Mouse (Mus musculus): ENCODE measurements around the gene Grm2. TPM values are rescaled to one million over a fixed set of nuclear protein-coding genes. Genes with fewer than 3 reads are reported as not detected.
"Not testable (repeated sequence)": the region's sequence is repeated elsewhere in the genome, so short reads cannot be mapped to it uniquely, and the experiment has no call there.

Gene Grm2
- total RNA-seq, 2 experiments from 2014 or later = 76.8 to 82.2 TPM

- peak; percentile 84 to 88 for DNase-seq (ENCODE audit: low spot score in 2 of 2)
- TF ChIP-seq CTCF (conservative IDR thresholded peaks at IDR 0.05) = peak; percentile 94
Measured at GRCm38 (mm10) chr9:106643128-106643527, 12.8 kb downstream of the Grm2 start.

GRCm38 (mm10) chr9:106641346-106641745, 14.5 kb downstream of the Grm2 start:
- no peak for TF ChIP-seq CTCF (conservative IDR thresholded peaks at IDR 0.05)
- Histone ChIP-seq H3K27ac (no peak overlapping the region), H3K4me3 (no peak overlapping the region)
- no peak for DNase-seq (ENCODE audit: low spot score in 2 of 2)

More at GRCm38 (mm10) chr9:106643128-106643527, 12.8 kb downstream of the Grm2 start:
- Histone ChIP-seq H3K27ac (peak overlapping the region; percentile 51; the same call in 1 of the 2 replicates), H3K4me3 (no peak overlapping the region)

DNA sequence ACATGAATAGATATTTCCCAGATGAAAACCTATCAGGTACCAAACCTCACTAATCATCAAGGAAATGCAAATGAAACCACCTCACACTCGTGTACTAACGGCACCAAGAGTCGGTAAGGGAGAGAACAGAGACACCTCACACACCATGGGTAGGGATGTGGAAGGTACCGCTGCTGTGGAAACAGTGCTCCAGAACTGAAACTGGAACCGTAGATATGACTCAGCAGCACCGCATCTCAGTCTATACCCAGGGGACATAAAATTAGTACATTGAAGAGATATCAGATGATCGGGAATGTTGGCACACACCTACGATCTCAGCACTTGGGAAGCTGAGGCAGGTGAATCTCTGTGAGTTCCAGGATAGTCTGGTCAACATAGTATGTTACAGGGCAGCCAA, 17.7 kb downstream of the Grm2 start:
- no peak for DNase-seq (ENCODE audit: low spot score in 2 of 2)
- peak overlapping the region; percentile 46 for H3K27ac ChIP-seq
- H3K4me3 ChIP-seq = no peak overlapping the region
- no peak for TF ChIP-seq CTCF (conservative IDR thresholded peaks at IDR 0.05)

- no peak for TF ChIP-seq CTCF (conservative IDR thresholded peaks at IDR 0.05)
Measured at GRCm38 (mm10) chr9:106632185-106632584, 23.7 kb downstream of the Grm2 start.

GRCm38 (mm10) chr9:106627796-106628195, 28.1 kb downstream of the Grm2 start:
- not testable (repeated sequence) for H3K4me3 ChIP-seq; DNase-seq (ENCODE audit: low spot score in 2 of 2)

More at GRCm38 (mm10) chr9:106632185-106632584, 23.7 kb downstream of the Grm2 start:
- no peak overlapping the region for H3K4me3 ChIP-seq
- no peak for DNase-seq (ENCODE audit: low spot score in 2 of 2)
- no peak overlapping the region for H3K27ac ChIP-seq

GRCm38 (mm10) chr9:106626282-106626681, 29.6 kb downstream of the Grm2 start, which contains the start of gene Iqcf6:
TSS of gene Iqcf6 (plus strand) at chr9:106626582.
- no peak for DNase-seq (ENCODE audit: low spot score in 2 of 2)
- no peak for TF ChIP-seq CTCF (conservative IDR thresholded peaks at IDR 0.05)
- Histone ChIP-seq H3K4me3 (no peak within 1 kb of the TSS), H3K27ac (no peak within 1 kb of the TSS)

More at GRCm38 (mm10) chr9:106627796-106628195, 28.1 kb downstream of the Grm2 start:
- H3K27ac ChIP-seq = not testable (repeated sequence)

DNA sequence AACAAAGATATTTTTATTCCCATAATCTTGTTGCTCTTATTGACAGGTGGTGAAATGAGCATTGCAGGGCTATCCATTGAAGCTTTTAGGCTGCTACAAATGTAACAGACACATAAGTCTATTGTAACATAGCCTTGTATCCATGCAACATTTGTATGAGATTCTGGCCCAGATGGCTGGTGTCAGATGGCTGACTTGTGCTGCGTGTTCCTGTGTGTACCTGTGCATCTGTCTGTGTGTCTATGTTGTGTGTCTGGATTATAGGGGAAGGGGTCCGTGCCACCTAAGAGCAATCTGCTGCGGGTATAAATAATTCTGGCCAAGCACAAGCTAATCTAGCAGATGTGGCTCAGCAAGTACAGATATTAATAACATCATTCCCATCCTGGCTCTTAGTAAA, 38.4 kb downstream of the Grm2 start:
- Histone ChIP-seq H3K4me3 (no peak overlapping the region), H3K27ac (peak overlapping the region; percentile 80)
- DNase-seq (ENCODE audit: low spot score in 2 of 2) = peak; percentile 78 to 81
- no peak for TF ChIP-seq CTCF (conservative IDR thresholded peaks at IDR 0.05)

DNA sequence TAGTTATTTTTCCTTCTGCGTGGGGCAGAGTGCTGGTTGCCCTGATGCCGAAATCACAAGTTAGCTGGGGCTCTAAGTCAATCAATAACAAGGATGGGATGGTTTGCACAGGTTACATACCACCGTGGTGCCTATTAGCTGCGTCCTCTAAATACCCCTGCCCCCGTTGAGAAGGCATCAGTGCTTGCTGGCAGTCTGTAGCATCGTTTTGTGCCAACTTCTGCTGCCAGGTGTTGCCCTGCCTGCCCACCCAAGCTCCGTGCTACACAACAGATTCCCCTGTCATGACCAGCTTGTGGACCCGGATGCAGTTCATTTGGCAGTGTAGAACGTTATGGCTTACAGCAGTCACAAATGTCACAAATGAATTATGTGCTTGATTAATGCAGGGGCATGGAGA, 39.6 kb downstream of the Grm2 start:
- no peak for DNase-seq (ENCODE audit: low spot score in 2 of 2)
- peak overlapping the region; percentile 80 for H3K27ac ChIP-seq
- H3K4me3 ChIP-seq = no peak overlapping the region
- TF ChIP-seq CTCF (conservative IDR thresholded peaks at IDR 0.05) = no peak

- H3K27ac ChIP-seq = peak overlapping the region; percentile 48; the same call in 1 of the 2 replicates
- TF ChIP-seq CTCF (conservative IDR thresholded peaks at IDR 0.05) = no peak
- H3K4me3 ChIP-seq = no peak overlapping the region
- no peak for DNase-seq (ENCODE audit: low spot score in 2 of 2)
Measured at GRCm38 (mm10) chr9:106614616-106615015, 41.3 kb downstream of the Grm2 start.

- no peak for DNase-seq (ENCODE audit: low spot score in 2 of 2)
- TF ChIP-seq CTCF (conservative IDR thresholded peaks at IDR 0.05) = no peak
- no peak overlapping the region for H3K4me3 ChIP-seq
- H3K27ac ChIP-seq = no peak overlapping the region
Measured at GRCm38 (mm10) chr9:106613951-106614350, 41.9 kb downstream of the Grm2 start.

DNA sequence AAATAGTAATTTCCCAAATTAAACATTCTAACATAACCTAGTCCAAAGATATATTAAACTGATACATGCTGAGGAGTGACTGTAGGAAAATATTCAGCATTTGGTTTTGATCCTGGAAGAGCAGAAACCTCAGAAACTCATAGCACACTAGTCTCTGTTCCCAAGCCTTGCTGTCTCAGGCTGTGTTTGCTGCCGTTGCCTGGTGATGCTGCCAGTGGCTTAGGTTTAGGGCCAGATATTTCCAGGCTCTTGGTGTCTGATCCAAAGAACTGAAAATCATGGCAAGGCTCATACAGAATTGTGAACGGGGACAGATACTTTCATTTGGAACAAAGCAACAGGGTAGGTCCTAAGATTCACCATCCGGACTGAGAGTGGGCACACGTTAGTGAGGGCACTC, 45.2 kb downstream of the Grm2 start:
- Histone ChIP-seq H3K27ac (peak overlapping the region; percentile 82), H3K4me3 (no peak overlapping the region)
- no peak for TF ChIP-seq CTCF (conservative IDR thresholded peaks at IDR 0.05)
- DNase-seq (ENCODE audit: low spot score in 2 of 2) = no peak

- TF ChIP-seq CTCF (conservative IDR thresholded peaks at IDR 0.05) = peak; percentile 86
Measured at GRCm38 (mm10) chr9:106600546-106600945, 55.3 kb downstream of the Grm2 start.

DNA sequence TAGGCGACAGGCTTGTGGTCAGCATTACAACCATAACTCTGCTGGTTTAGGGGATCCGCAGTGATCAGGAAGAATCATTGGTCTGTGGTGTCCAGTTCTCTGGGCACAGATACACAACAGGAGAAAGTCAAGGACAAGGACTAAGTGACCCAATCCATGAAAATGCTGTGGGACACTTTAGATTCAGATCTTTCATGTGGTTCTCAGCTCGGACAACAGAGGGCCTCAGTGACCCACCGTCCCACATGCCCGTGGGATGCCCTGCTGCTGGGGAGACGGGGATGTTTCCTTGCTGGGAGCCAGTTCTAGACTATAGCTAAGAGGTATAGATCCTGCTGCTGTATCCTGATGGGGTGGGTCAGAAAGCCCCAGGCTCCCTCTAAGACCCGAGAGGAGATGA, 57.4 kb downstream of the Grm2 start:
- no peak overlapping the region for H3K4me3 ChIP-seq
- DNase-seq (ENCODE audit: low spot score in 2 of 2) = no peak
- TF ChIP-seq CTCF (conservative IDR thresholded peaks at IDR 0.05) = peak; percentile 56
- H3K27ac ChIP-seq = no peak overlapping the region

More at GRCm38 (mm10) chr9:106600546-106600945, 55.3 kb downstream of the Grm2 start:
- peak; percentile 59 to 79 for DNase-seq (ENCODE audit: low spot score in 2 of 2)
- no peak overlapping the region for H3K4me3 ChIP-seq
- H3K27ac ChIP-seq = no peak overlapping the region

DNA sequence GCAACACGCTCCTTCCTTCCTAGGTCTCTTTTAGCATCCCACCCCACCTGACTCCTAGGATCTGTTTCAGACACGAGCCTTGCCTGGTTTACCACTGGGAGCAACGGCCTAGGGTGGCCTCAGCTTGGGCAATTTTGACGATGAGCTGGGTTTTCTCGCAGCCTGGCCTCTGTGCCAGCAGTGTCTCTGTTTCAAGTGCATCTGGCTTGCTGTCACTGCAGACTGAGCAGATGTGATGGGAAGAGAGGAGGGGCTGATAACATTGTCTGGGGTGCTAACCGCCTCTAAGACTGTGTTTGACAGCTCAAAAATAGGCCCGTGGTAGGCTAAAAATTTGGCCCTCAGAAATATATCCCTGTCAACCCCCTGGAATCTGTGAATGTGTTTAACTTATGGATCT, 60.0 kb downstream of the Grm2 start:
- no peak for DNase-seq (ENCODE audit: low spot score in 2 of 2)
- Histone ChIP-seq H3K27ac (no peak overlapping the region), H3K4me3 (no peak overlapping the region)
- no peak for TF ChIP-seq CTCF (conservative IDR thresholded peaks at IDR 0.05)

DNA sequence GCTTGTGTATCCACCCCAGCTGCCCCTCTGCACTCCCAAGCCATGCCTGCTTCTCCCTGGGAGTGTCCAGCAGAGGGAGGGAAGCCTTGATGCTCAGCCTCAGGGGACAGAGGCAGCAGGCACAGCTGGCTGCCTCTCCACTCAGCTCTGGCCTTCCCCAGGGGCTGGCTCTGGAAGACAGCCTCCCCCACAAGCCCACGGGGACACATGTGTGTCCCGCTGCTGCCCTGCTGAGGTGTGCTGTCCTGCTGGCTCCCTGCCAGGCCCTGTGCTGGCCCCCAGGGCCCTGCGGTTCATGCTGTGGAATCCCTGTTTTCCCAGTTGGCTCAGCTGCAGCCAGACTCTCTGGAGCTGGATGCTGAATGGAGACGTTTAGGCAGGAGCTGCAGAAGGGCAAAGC, 60.5 kb downstream of the Grm2 start:
- not testable (repeated sequence) for H3K27ac ChIP-seq; H3K4me3 ChIP-seq; DNase-seq (ENCODE audit: low spot score in 2 of 2)

Other genes starting within 250 kb of the Grm2 start
- gene Rpl29, start 226.6 kb downstream of the Grm2 start, total RNA-seq (2021) = 100 to 1,000 TPM; 260 to 265 TPM
- 10 to 100 TPM; 15.5 to 16.1 TPM for gene Acy1, start 217.8 kb downstream of the Grm2 start, total RNA-seq (2021)
- gene Abhd14b, start 208.6 kb downstream of the Grm2 start, total RNA-seq (2021) = 10 to 100 TPM; 13.9 to 17.0 TPM
- 10 to 100 TPM; 39.0 to 39.4 TPM for gene Abhd14a, start 208.4 kb downstream of the Grm2 start, total RNA-seq (2021)
- 100 to 1,000 TPM; 187 to 205 TPM for gene Pcbp4, start 202.8 kb downstream of the Grm2 start, total RNA-seq (2021)
- 10 to 100 TPM; 11.6 to 12.4 TPM for gene Gpr62, start 190.1 kb downstream of the Grm2 start, total RNA-seq (2021)
- 10 to 100 TPM; 35.4 to 36.6 TPM for gene Rrp9, start 180.1 kb downstream of the Grm2 start, total RNA-seq (2021)
- 1 to 10 TPM; 3.0 to 3.7 TPM for gene Parp3, start 179.1 kb downstream of the Grm2 start, total RNA-seq (2021)
- not detected for gene Iqcf1, start 156.1 kb downstream of the Grm2 start, total RNA-seq (2021)
- not detected for gene Iqcf5, start 141.5 kb downstream of the Grm2 start, total RNA-seq (2021)
- not detected for gene Iqcf3, start 94.5 kb downstream of the Grm2 start, total RNA-seq (2021)
- gene Iqcf4, start 85.1 kb downstream of the Grm2 start, total RNA-seq (2021) = not detected
- not detected for gene Iqcf6, start 29.5 kb downstream of the Grm2 start, total RNA-seq (2021)
- 10 to 100 TPM; 85.0 to 99.3 TPM for gene Tex264, start 29.8 kb upstream of the Grm2 start, total RNA-seq (2021)
- gene Rad54l2, start 133.1 kb upstream of the Grm2 start, total RNA-seq (2021) = 10 to 100 TPM; 17.7 to 19.2 TPM
- 10 to 100 TPM; 30.4 to 33.9 TPM for gene Dcaf1, start 165.8 kb upstream of the Grm2 start, total RNA-seq (2021)
- 10 to 100 TPM; 45.8 to 55.1 TPM for gene Rbm15b, start 231.3 kb upstream of the Grm2 start, total RNA-seq (2021)
- 100 to 1,000 TPM; 121 to 126 TPM for gene Manf, start 235.9 kb upstream of the Grm2 start, total RNA-seq (2021)

Measured in layer of hippocampus, adult 2 months (tissue).